Mouse (Mus musculus) stomach, postnatal 0 days (tissue): ENCODE measurements around the gene Mt1. TPM values are rescaled to one million over a fixed set of nuclear protein-coding genes. Genes with fewer than 3 reads are reported as not detected.

Experiments used
- ATAC-seq: fragments of 200-750 bp; cut with Nextera tagmentation; 2 replicates; pipeline ENCODE4 v1.8.0; 2017; ENCODE audit not compliant: low FRiP score, low TSS enrichment
- DNase-seq: peaks from one replicate; pipeline ENCODE4 v3.0.0-alpha.2; 2016; ENCODE audit warnings: low spot score
- H3K27ac ChIP-seq: fragments of 300-500 bp; sonication (generic); replicated peaks from 2 replicates; pipeline ENCODE4 v1.5.1; 2014; ENCODE audit warnings: mild to moderate bottlenecking, control low read depth
- H3K27me3 ChIP-seq: fragments of 300-500 bp; sonication (generic); 2 replicates; pipeline ENCODE4 v1.6.1; 2014; ENCODE audit warnings: low read length; ENCODE audit not compliant: control insufficient read depth, insufficient read depth
- H3K36me3 ChIP-seq: fragments of 300-500 bp; sonication (generic); 2 replicates; pipeline ENCODE4 v1.6.1; 2014; ENCODE audit warnings: low read length, mixed read lengths; ENCODE audit not compliant: control insufficient read depth, insufficient read depth
- H3K4me1 ChIP-seq: fragments of 300-500 bp; sonication (generic); replicated peaks from 2 replicates; pipeline ENCODE4 v1.6.1; 2014; ENCODE audit warnings: antibody characterized with exemption; ENCODE audit not compliant: control insufficient read depth, insufficient read depth
- H3K4me2 ChIP-seq: fragments of 300-500 bp; sonication (generic); replicated peaks from 2 replicates; pipeline ENCODE4 v1.6.1; 2014; ENCODE audit warnings: low read depth, mild to moderate bottlenecking, control low read depth, moderate library complexity
- H3K4me3 ChIP-seq: fragments of 300-500 bp; sonication (generic); 2 replicates; pipeline ENCODE4 v1.5.1; 2014; ENCODE audit warnings: low read depth, low read length, control low read depth
- H3K9ac ChIP-seq: fragments of 300-500 bp; sonication (generic); 2 replicates; pipeline ENCODE4 v1.6.1; 2014; ENCODE audit warnings: mild to moderate bottlenecking, low read length, control low read depth, mixed read lengths
- H3K9me3 ChIP-seq: fragments of 300-500 bp; sonication (generic); 2 replicates; pipeline ENCODE4 v1.6.1; 2016; ENCODE audit warnings: low read length; ENCODE audit not compliant: control insufficient read depth
- CTCF ChIP-seq: IDR thresholded peaks from 2 replicates; pipeline ENCODE4 v1.5.1; 2016; ENCODE audit warnings: antibody characterized with exemption, low read depth, mild to moderate bottlenecking, moderate library complexity
- EP300 ChIP-seq: optimal IDR thresholded peaks from 2 replicates; pipeline ENCODE3; 2016; ENCODE audit warnings: antibody characterized with exemption
- WGBS: fragments of 180-500 bp; shearing (Covaris S2); extraction: QIAGEN DNeasy Blood & Tissue Kit; methylation state at CpG from one replicate; pipeline ENCODE4 v1.1.7; 2014; 5-methylcytosine and 5-hydroxymethylcytosine counted together
- polyA plus RNA-seq: library from polyadenylated mRNA; unstranded; fragments of >200 nt; fragmentation: Nextera tagmentation; extraction: Ambion mirVana; gene quantifications from 2 replicates; pipeline ENCODE4 v1.2.1, GENCODE M21; 2015

The Mt1 gene
- polyA plus RNA-seq, 1 experiment from 2014 or later, result 2,218 TPM

DNA sequence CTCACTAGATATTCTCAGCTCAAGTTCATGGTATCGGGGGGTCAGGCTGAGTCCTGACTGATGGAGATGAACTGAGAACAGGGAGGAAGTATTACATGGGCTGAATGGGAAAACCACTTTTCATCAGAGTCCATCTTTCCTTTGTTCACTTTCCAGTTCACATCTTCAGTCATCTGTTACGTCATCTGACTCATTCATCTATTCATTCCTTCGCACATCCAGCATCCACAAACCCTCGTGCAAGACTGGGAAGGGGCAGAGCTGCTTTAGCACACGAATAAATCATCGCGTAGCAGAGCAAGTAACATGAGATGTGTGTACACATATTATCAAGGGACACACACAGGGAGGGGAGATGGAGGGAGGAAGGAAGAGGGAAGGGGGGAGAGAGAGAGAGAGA is 42.7 kb upstream of the Mt1 start:
- Histone ChIP-seq H3K9me3 (no peaks in the 10 kb centered on the region), H3K4me2 (no peak overlapping the region), H3K27me3 (no peaks in the 10 kb centered on the region), H3K27ac (no peak overlapping the region), H3K9ac (no peak overlapping the region), H3K36me3 (no peaks in the 10 kb centered on the region), H3K4me3 (no peak overlapping the region), H3K4me1 (no peaks in the 10 kb centered on the region)
- DNase-seq (no peak), ATAC-seq (no peak)
- 53% methylated on average over 7 of the region's 7 CpGs for WGBS
- TF ChIP-seq EP300 (no peak), CTCF (no peak)

DNA sequence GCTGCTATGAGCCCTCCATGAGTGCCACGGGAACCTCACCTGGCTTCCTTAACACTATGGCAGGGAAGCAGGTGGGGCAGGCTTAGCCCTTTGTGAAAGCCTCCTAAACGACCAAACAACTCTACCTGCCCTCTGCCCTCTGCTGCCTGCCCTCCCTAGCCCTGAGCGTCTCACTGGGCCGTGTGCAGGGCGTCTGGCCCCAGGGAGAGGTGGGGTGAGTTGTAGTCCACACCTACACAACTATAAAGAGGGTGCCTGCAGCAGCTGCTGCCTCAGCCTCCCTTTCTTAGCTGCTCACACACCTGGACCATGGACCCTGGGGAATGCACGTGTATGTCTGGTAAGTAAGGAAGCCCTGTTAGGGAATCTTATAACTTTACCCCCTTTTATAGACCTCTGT is 41.9 kb upstream of the Mt1 start, which contains the start of gene Mt4:
Mt4 (plus strand) TSS at position 265 of the 400 bp plus-strand sequence.
- 36% methylated on average over 6 of the region's 6 CpGs for WGBS
- H3K4me1 ChIP-seq, result no peaks in the 10 kb centered on the region
- no peak within 1 kb of the TSS for H3K27ac ChIP-seq
- H3K27me3 ChIP-seq, result no peaks in the 10 kb centered on the region
- ATAC-seq (peak; percentile 36; the same call in 1 of the 2 replicates), DNase-seq (no peak)
- no peak within 1 kb of the TSS for H3K9ac ChIP-seq
- H3K9me3 ChIP-seq, result no peaks in the 10 kb centered on the region
- no peaks in the 10 kb centered on the region for H3K36me3 ChIP-seq
- no peak within 1 kb of the TSS for H3K4me3 ChIP-seq
- TF ChIP-seq CTCF (no peak), EP300 (no peak)
- no peak within 1 kb of the TSS for H3K4me2 ChIP-seq

DNA sequence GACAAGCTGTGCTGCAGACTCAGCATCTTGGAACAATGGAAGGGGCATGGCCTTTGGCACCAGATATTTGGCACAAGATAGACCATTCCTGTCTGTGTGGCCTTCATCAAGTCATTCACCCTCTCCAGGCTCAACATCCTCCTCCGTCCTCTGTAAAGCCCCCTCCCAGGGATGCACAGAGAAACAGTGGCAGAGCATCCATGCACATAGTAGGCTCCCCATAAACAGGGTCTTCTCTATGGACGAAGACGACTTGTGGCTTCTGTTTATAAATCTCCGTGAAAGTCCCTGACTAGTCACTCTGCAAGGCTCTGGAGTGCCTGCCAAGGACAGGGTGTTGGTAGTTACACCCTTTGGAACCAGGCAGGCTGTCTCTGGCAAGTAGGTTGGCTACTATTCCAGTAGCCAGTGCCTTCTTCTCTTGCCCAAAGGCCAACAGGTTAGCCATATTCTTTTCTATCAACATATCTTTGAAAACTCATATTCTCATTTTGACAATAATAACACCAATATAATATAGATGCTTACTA is 38.6 kb upstream of the Mt1 start:
- H3K27ac ChIP-seq, result no peak overlapping the region
- 73% methylated on average over 4 of the region's 4 CpGs for WGBS
- no peak overlapping the region for H3K9ac ChIP-seq
- H3K9me3 ChIP-seq, result no peaks in the 10 kb centered on the region
- H3K4me3 ChIP-seq, result no peak overlapping the region
- no peaks in the 10 kb centered on the region for H3K27me3 ChIP-seq
- H3K4me1 ChIP-seq, result no peaks in the 10 kb centered on the region
- TF ChIP-seq CTCF (no peak), EP300 (no peak)
- no peak for DNase-seq
- H3K4me2 ChIP-seq, result no peak overlapping the region
- H3K36me3 ChIP-seq, result no peaks in the 10 kb centered on the region
- no peak for ATAC-seq

DNA sequence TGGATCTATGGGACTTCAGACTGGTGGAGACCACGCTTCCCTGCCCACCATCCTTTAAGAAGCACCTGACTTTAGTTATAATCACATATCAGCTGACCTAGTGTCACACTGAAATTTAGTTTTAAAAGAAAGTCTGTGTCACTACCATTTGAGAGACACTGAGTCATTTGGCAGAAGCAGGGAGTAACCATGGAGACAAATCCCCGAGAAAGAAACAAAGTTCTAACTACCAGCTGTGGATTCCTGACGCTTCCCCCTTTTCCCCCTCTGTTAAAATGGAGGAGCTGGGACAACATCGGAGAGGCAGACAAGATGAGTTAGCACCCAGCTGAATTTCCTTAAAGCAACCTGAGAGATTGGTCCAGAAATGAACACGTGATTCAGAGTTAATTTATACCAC is 30.6 kb upstream of the Mt1 start:
- H3K9ac ChIP-seq, result no peak overlapping the region
- H3K4me3 ChIP-seq, result no peak overlapping the region
- ATAC-seq, result no peak
- H3K9me3 ChIP-seq, result no peaks in the 10 kb centered on the region
- H3K36me3 ChIP-seq, result no peaks in the 10 kb centered on the region
- TF ChIP-seq EP300, result no peak
- no peak for TF ChIP-seq CTCF
- H3K27me3 ChIP-seq, result no peaks in the 10 kb centered on the region
- H3K4me1 ChIP-seq, result no peaks in the 10 kb centered on the region
- DNase-seq, result no peak
- H3K4me2 ChIP-seq, result no peak overlapping the region
- no peak overlapping the region for H3K27ac ChIP-seq
- 25% methylated on average over 5 of the region's 5 CpGs for WGBS

DNA sequence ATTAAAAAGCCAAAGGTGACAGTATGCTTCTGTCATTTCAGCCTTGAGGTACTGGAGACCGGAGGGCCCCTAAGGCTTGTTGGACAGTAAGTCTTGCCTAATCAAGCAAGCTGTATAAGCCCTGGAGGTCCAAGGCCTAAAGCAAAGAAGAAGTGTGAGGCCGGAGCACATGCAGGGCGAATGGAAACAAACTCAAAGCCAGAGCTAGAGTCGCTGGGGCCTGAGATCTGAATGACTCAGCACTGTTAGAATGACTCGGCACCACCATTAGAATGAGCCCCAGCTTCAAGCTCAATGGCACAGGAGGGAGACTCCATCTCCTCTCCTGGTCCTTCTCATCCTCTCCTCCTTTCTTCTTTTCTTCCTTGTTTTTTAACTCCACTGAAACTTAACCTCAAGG is 28.0 kb upstream of the Mt1 start:
- Histone ChIP-seq H3K4me3 (no peak overlapping the region), H3K4me1 (no peaks in the 10 kb centered on the region), H3K27ac (no peak overlapping the region), H3K4me2 (no peak overlapping the region), H3K9me3 (no peaks in the 10 kb centered on the region), H3K36me3 (no peaks in the 10 kb centered on the region), H3K9ac (no peak overlapping the region), H3K27me3 (no peaks in the 10 kb centered on the region)
- DNase-seq, result no peak
- TF ChIP-seq EP300, result no peak
- no peak for TF ChIP-seq CTCF
- no peak for ATAC-seq
- 87% methylated on average over 5 of the region's 5 CpGs for WGBS

DNA sequence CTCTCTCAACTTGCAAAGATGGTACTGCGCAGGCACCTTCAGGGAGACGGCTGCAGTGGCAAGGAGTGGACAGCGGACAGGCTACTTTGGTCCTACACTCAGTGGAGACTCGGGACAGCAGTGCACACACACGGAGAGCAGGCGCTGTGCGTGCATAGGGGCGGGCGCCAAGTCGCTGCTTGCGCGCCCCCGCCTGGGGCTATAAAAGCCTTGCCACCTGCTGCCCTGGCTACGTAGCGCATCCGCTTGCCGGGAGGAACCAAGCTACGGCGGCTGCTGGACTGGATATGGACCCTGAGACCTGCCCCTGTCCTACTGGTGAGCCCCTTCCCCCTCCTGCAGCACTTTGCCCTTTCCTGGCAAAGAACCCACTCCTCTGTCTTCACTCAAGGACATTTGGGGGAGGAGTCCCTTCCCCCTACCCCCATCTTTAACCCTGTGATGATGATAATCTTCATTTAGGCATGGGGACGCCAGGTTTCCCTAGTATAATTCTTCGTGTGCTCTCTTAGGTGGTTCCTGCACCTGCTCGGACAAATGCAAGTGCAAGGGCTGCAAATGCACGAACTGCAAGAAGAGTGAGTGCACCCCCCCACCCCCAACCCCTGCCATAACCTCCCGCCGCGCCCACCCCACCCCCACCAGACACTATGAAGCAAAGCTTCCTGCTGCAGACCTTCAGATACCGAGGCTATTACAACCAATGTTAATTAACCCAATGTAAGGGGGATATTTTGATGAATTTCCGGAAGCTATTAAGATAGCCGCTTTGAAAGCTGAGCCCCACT is 26.2 kb upstream of the Mt1 start, which contains the start of gene Mt3:
Mt3 (plus strand) TSS at position 95 of the 788 bp plus-strand sequence.
- peak within 1 kb of the TSS; percentile 51 for H3K4me2 ChIP-seq
- ATAC-seq (peak; percentile 43), DNase-seq (peak; percentile 66)
- WGBS, result 6% methylated on average over 29 of the region's 29 CpGs
- H3K27ac ChIP-seq, result no peak within 1 kb of the TSS
- H3K9me3 ChIP-seq, result no peaks in the 10 kb centered on the region
- H3K27me3 ChIP-seq, result no peaks in the 10 kb centered on the region
- no peak within 1 kb of the TSS for H3K9ac ChIP-seq
- H3K4me1 ChIP-seq, result no peaks in the 10 kb centered on the region
- peak within 1 kb of the TSS; percentile 19 for H3K4me3 ChIP-seq
- no peaks in the 10 kb centered on the region for H3K36me3 ChIP-seq
- TF ChIP-seq CTCF (peak; percentile 60), EP300 (no peak)
